Mouse (Mus musculus) stomach, postnatal 0 days (tissue): Measurements from ENCODE around the gene Rad51ap1. TPM values are rescaled to one million over a fixed set of nuclear protein-coding genes. Genes with fewer than 3 reads are reported as not detected.

Source experiments
- ATAC-seq: fragments of 200-750 bp; cut with Nextera tagmentation; 2 replicates; pipeline ENCODE4 v1.8.0; 2017; ENCODE audit not compliant: low FRiP score, low TSS enrichment
- DNase-seq: peaks from one replicate; pipeline ENCODE4 v3.0.0-alpha.2; 2016; ENCODE audit warnings: low spot score
- H3K27ac ChIP-seq: fragments of 300-500 bp; sonication (generic); replicated peaks from 2 replicates; pipeline ENCODE4 v1.5.1; 2014; ENCODE audit warnings: mild to moderate bottlenecking, control low read depth
- H3K27me3 ChIP-seq: fragments of 300-500 bp; sonication (generic); 2 replicates; pipeline ENCODE4 v1.6.1; 2014; ENCODE audit warnings: low read length; ENCODE audit not compliant: control insufficient read depth, insufficient read depth
- H3K36me3 ChIP-seq: fragments of 300-500 bp; sonication (generic); 2 replicates; pipeline ENCODE4 v1.6.1; 2014; ENCODE audit warnings: low read length, mixed read lengths; ENCODE audit not compliant: control insufficient read depth, insufficient read depth
- H3K4me1 ChIP-seq: fragments of 300-500 bp; sonication (generic); replicated peaks from 2 replicates; pipeline ENCODE4 v1.6.1; 2014; ENCODE audit warnings: antibody characterized with exemption; ENCODE audit not compliant: control insufficient read depth, insufficient read depth
- H3K4me2 ChIP-seq: fragments of 300-500 bp; sonication (generic); replicated peaks from 2 replicates; pipeline ENCODE4 v1.6.1; 2014; ENCODE audit warnings: low read depth, mild to moderate bottlenecking, control low read depth, moderate library complexity
- H3K4me3 ChIP-seq: fragments of 300-500 bp; sonication (generic); 2 replicates; pipeline ENCODE4 v1.5.1; 2014; ENCODE audit warnings: low read depth, low read length, control low read depth
- H3K9ac ChIP-seq: fragments of 300-500 bp; sonication (generic); 2 replicates; pipeline ENCODE4 v1.6.1; 2014; ENCODE audit warnings: mild to moderate bottlenecking, low read length, control low read depth, mixed read lengths
- H3K9me3 ChIP-seq: fragments of 300-500 bp; sonication (generic); 2 replicates; pipeline ENCODE4 v1.6.1; 2016; ENCODE audit warnings: low read length; ENCODE audit not compliant: control insufficient read depth
- CTCF ChIP-seq: IDR thresholded peaks from 2 replicates; pipeline ENCODE4 v1.5.1; 2016; ENCODE audit warnings: antibody characterized with exemption, low read depth, mild to moderate bottlenecking, moderate library complexity
- EP300 ChIP-seq: optimal IDR thresholded peaks from 2 replicates; pipeline ENCODE3; 2016; ENCODE audit warnings: antibody characterized with exemption
- WGBS: fragments of 180-500 bp; shearing (Covaris S2); extraction: QIAGEN DNeasy Blood & Tissue Kit; methylation state at CpG from one replicate; pipeline ENCODE4 v1.1.7; 2014; 5-methylcytosine and 5-hydroxymethylcytosine counted together
- polyA plus RNA-seq: library from polyadenylated mRNA; unstranded; fragments of >200 nt; fragmentation: Nextera tagmentation; extraction: Ambion mirVana; gene quantifications from 2 replicates; pipeline ENCODE4 v1.2.1, GENCODE M21; 2015

The Rad51ap1 gene
- polyA plus RNA-seq, 1 experiment from 2014 or later: 13.3 TPM

DNA sequence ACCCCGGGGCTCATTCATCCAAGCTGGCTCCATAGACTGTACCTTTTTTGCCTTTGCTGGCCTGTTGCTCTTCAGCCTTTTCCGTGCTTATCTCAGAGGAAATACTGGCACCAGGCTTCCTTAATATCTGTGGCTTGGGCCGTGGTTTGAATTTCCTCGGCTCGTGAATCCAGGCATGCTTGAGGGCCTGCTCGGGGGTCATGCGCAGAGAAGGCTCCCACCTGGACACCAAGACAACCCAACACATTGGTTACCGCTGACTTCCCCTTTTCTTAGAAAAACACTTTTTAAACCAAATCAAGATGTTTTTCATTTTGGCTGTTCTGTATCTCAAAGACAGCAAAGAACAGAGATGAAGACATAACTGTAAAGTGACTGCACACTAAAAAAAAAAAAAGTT, 62.3 kb downstream of the Rad51ap1 start:
- no peak overlapping the region for H3K4me3 ChIP-seq
- H3K27ac ChIP-seq: no peak overlapping the region
- ATAC-seq (no peak), DNase-seq (no peak)
- TF ChIP-seq CTCF: no peak
- TF ChIP-seq EP300: no peak
- H3K9me3 ChIP-seq: no peaks in the 10 kb centered on the region
- H3K9ac ChIP-seq: no peak overlapping the region
- no peaks in the 10 kb centered on the region for H3K36me3 ChIP-seq
- H3K4me2 ChIP-seq: no peak overlapping the region
- WGBS: 78% methylated on average over 8 of the region's 8 CpGs
- H3K27me3 ChIP-seq: no peaks in the 10 kb centered on the region
- H3K4me1 ChIP-seq: no peaks in the 10 kb centered on the region

Other genes with a start within 250 kb of the Rad51ap1 start
- 1.5 and 2.1 TPM in 2 replicates for gene Kcna6, start 198.9 kb downstream of the Rad51ap1 start, polyA plus RNA-seq
- 233 and 234 TPM in 2 replicates for gene Ndufa9, start 90.5 kb downstream of the Rad51ap1 start, polyA plus RNA-seq
- gene Akap3, start 86.5 kb downstream of the Rad51ap1 start, polyA plus RNA-seq: not detected in 2 replicates
- gene Dyrk4, start 17.7 kb downstream of the Rad51ap1 start, polyA plus RNA-seq: 0.05 TPM in 1 of 2 replicates, not detected in the other
- gene D6Wsu163e, start 375 bp upstream of the Rad51ap1 start, polyA plus RNA-seq: 12.1 and 12.7 TPM in 2 replicates
- gene Fgf6, start 76.0 kb upstream of the Rad51ap1 start, polyA plus RNA-seq: not detected in 2 replicates
- not detected in 2 replicates for gene Fgf23, start 133.3 kb upstream of the Rad51ap1 start, polyA plus RNA-seq
- gene Tigar, start 170.0 kb upstream of the Rad51ap1 start, polyA plus RNA-seq: 4.1 and 5.2 TPM in 2 replicates
- gene Ccnd2, start 212.6 kb upstream of the Rad51ap1 start, polyA plus RNA-seq: 433 and 478 TPM in 2 replicates